Mouse (Mus musculus) heart, postnatal 4 days (tissue): ENCODE results near the gene Tiam2. TPM values are rescaled to one million over a fixed set of nuclear protein-coding genes. Genes with fewer than 3 reads are reported as not detected.
A peak's percentile ranks its signal among the peaks of the same experiment; 100 is the strongest.

Source experiments
- DNase-seq: peaks from one replicate; pipeline ENCODE4 v3.0.0; 2021
- total RNA-seq, 2 experiments: library from RNA; stranded (reverse); gene quantifications; 2 replicates each; pipeline ENCODE4 v1.2.3; 2021

Gene Tiam2
- 1 to 10 TPM; 7.6 to 7.7 TPM for total RNA-seq

DNA sequence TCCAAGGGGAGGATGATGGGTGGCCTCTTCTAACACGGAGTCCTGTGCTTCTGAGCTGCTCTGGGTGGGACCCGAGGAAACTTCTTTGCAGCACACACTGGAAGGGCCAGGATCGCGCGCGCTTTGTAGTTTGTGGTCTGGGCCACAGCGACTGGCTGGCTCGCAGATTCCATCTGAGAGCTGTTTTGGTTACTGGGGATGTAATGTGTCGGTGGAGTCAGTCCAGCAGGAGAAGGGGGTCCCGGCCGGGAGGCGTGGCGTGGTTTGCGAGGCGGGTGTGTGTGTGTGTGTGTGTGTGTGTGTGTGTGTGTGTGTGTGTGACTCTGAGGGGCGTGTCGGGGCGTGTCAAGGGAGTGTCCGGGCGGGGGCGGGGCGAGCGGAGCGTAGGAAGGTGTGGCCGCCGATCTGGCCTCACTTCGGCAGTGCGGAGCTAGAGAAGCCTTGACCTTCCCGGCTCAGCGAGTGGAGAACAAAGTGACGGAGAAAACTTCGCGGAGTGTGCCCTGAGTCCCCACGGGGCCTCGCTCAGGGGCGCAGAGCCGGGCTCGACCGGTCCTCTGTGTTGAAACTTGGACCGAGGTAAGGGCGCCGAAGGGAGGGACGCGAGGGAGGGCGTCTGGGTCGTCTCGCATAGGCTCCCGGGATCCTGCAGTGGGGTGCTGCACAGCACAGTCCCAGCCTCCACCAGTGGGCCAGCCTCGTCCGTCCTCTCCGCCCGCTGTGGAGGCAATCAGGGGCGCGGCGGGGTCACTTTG is at the start of gene Tiam2:
Gene Tiam2 (plus strand): TSS at position 426 of the 755 bp plus-strand sequence.
- peak; percentile 63 for DNase-seq

DNA sequence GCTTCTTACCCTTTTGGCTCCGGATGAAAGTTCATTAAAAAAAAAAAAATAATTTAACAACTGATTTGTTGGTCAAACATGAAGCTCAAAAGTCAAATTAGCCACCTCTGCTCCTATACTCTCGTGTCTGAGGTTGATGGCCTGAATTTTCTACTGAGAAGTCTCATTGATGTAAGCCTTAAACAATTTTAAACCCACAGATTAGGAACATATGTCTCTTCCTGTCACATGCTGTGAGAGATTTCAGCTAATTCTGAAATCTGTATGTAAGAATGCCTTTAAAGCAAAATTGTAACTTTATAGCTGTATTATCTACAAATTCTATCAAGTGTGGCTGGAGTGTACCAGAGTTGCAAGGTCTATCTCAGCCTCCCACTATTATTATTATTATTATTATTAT is 46.1 kb upstream of the Tiam2 start:
- no peak for DNase-seq

DNA sequence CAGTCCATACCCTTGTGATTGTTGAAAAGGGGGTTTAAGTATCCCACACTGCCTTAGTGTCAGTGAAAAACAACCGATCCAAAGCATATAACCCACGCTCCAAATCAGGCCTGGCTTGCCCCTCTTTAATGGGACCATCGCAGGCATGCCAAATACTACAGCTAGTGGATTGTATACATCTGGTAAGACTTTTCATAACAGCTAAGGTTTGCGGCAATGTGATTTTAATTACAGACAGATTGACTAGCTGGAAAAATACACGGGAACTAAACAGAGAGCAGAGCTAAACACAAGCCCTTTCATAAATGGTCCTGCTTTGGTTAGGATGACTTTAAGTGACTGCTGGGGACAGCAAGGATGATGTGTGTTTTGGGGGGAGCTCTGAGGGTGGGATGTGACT is 44.4 kb upstream of the Tiam2 start:
- no peak for DNase-seq

DNA sequence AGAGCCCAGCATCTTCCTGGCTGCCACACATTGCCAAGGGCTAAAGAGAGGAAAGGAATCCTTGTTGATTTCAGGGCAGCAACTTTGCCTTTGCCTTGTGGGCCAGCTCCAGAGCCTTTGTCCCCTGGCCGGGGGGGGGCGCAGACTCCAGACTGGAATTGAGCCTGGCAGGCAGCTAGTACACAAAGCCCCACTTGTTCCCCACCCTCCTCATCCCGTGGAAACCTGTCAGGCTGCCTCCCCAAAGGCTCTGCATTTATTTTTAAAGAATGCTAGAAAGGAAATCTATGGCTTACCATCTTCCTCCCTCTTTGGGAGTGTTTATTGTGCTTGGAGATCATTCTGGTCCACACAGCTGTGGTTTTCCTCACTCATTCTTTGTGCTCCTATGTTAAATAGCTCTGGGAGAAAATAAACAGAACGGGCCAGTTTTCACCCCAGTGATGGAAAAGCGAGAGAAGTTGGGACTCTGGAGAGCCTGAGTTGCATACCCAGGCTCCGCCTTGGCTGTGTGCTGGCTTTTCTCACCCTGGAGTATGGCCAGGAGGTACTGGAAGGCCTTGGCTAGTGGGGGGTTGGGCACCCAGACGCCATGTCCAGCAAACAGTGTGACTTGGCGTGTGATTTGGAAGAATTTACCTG is 41.2 kb upstream of the Tiam2 start:
- DNase-seq: peak; percentile 38

DNA sequence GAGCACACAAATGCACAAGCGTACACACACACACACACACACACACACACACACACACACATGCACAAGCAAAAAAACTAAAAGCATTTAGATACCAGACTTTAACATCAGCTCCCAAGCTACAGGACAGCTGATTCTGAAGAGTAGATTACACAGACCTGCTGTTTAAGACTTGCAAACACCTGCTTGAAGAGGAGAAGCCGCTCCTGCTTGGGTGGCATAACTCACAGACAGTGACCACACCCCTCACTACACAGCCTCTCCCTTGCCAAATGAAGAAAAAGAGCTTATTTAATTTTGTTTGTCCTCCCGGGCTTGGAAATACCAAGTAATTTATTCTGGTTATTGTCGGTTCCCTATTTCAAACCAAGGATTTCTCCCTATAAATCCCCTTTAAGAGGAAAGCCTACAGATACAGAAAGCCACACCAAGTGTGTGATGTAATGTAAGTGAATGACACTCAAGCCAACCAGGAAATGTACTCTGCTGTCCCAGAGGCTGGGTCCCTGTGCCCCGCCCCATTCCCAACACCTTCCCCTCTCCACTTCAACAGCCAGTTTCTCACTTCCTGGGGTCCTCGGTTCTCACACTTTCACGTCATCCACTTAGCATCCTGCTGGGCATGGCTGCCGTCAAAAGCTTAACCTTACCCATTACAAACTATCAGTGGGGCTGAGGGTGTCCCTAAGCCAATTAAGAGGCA is 40.1 kb upstream of the Tiam2 start:
- no peak for DNase-seq

DNA sequence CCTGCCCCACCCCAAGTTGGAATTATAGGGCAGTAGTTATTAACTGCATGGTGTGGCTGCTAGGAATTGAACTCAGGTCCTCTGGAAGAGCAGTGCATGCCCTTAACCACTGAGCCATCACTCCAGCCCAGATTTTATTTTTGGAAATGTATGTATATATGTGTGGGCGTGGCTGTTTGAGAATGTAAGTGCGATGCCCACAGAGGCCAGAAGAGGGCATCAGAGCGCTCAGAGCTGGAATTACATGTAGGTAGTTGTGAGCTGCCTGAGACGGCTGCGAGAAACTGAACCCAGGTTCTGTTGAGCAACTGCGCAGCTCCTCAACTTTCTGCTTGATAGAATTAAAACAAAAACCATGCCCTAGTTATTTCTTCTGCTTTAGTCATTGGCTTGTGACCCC is 38.0 kb upstream of the Tiam2 start:
- DNase-seq: peak; percentile 77

DNA sequence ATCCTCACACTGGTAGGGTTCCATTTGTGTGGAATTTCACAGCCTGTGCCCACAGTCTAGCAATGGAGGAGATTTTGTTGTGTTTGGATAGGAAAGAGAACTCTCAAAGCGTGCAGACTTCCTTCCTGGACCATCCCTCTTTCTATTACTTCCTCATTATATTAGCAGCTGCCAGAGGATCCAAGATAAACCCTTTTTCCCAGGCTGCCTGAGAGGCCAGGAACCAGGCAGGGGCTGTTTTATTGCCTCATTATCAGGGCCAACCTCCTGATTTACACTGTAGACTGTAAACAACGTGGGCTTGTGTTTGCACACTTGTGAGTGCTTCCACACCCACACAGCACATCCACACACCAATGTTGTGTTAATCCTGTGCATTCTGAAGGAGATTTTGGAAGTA is 31.3 kb upstream of the Tiam2 start:
- DNase-seq: no peak

DNA sequence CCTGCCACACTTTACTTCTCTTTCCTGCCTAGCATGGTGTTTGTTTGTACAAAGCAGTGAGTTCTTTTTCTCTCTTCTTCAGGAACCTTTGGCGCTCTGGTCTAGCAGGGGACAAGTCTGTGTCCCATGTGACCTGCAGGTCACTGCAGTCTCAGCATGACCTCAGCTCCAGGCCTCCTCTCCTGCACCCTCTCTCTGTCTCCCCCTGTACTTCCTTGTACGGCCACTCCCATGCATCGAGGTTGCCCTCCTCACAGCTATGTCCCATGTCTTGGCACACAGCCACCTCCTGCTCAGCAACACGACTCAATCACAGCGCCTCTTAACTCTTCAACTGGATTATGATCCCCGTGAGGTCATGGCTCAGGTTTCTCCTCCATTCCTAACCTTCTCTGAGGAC is 26.9 kb upstream of the Tiam2 start:
- DNase-seq: no peak

DNA sequence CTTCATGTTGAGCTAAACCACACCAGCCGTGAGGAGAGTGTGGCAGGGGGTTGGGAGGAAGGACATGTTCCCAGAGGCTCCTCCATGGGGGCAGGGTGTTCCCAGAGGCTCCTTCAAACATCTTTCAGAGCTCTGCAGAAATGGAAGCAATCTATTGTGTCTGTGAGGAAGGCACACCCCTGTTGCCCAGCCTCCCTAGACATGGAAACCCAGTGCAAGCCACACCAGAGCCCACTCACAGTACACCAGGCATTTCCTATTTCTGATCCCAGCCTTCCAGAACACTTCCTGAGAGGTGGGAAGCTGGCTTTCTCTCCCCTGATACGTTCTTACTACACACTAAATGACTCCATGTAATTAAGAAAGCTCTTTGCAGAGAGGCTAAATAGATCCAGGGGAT is 20.4 kb upstream of the Tiam2 start:
- DNase-seq: peak; percentile 29

DNA sequence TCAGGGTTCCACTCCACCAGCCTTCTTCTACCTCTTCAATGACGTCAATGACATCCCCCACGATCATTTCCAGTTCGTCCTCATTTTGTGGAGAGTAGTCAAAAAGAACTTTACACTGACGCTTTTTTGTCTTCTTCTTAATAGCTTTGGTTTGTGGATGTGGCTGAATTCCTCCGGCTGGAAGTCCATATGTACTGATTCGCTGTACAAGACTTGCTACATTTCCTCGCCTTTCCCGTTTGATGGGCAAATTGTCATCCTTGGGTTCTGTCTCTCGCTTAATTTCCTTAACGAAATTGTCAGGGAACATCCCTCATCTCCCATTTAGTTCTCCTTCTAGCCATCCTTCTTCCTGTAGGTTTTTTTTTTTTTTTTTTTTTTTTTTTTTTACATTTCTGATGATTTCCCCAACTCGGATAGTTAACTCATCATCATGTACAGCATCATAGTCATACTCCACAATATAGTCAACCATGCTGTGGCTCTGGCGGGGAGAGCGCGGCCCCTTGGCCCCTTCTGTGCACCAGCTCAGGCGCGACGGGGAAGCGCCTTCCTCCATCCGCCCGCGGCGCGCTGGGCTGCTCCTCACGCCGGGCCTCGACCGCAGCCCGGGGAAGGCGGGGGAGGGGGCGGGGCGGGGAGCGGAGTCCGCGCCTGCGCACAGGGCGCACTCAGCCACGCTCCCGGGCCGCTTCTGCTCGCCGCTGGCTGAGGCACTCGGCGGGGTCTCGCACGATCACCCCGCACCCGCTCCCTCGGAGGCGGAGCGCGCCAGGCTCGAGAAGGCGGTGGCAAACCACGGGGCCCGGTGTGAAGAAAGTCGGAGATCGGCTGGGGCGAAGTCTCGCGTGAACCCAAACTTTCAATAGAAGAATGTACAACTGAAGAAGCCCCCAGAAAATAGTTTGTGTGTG is 12.4 kb upstream of the Tiam2 start:
- DNase-seq: peak; percentile 83

DNA sequence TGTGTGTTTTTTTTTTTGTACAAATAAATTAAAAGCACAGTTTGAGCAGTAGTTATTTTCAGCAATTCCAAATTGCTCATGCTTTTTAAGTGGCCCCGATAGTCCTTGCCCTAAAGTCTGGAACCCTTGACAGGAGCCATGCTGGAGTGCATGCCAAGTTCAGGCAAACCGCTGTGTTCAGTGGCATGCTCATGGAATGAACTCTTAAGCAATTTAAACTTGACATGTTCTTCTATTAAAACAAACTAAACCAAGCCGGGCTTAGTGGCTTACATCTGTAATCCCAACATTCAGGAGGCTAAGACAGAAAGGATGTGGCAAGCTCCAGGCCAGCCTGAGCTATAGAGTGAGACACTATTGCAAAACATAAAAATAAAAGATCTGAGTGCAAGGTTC is 11.8 kb upstream of the Tiam2 start:
- DNase-seq: no peak

DNA sequence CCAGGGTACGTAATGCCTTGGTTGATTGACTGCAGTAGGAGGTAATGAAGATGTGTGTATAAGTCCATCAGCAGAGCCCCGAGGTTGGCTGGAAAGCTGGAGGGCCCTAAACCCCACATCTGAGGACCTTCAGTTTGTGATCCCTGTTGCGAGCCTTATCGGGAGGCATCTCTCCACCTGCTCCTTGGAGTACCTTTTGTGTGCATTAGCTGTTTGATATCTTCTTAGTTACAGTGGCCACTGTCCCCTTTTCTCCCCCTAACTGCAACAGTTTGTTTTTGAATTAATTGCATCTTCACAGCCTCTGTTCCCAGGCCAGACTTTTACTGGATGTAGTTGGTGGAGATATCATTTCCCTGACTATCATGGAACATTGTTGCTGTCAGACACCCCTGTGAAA is 10.8 kb upstream of the Tiam2 start:
- no peak for DNase-seq

DNA sequence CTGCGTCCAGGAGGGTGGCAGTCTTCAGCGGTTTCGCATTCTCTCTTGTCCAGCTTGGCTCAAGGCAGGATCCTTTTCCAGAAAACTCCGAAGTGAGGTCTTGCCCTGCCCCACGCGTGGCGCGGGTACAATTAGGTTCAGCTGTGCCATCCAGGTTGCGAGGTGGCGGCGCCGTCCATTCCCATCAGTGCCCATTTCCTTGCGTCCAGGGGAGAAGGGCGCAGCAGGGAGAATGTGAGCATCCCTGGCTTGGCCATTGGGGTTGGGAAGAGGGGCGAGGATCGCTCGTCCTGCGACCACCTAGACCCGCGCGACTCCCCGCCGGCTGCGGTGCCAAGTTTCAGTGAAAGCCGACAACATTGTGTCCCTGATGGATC is 518 bp downstream of the Tiam2 start:
- no peak for DNase-seq

DNA sequence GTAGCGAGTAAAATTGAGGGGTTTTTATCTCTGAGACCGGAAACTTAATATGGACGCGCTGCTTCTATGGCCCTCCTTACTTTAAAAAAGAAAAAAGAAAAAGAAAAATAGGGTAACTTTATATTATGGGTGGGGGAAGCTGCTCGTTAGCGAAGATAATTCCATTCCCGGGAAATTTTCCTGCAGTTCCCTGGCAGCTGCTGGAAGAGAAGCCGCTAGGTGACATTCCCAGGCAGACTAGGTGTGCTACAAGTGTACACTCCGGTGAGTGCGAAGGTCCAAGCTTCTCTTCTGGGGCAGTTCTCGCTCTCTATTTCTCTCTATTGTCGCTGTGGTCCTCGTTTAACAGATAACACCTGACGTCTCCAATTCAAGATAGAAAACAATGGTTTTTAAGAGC is 962 bp downstream of the Tiam2 start:
- no peak for DNase-seq

DNA sequence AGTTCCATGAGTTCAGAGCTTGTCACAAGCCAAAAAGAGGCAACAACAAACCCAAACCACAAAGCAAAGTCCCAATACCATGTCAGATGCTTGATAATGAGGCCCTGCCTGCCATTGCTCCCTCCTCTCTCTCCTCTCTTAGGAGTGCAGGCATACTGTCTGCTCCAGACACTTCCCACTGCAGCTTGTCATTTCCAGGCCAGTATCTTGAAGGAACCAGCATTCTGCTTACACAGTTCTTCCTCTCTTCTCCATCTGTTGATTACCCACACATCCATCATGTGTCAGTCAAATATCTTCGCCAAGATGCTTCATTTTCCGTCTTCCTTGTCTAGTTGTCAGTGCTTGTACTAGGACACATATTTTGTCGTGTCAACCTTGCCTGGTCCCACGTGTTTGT is 2.4 kb downstream of the Tiam2 start:
- DNase-seq: no peak

DNA sequence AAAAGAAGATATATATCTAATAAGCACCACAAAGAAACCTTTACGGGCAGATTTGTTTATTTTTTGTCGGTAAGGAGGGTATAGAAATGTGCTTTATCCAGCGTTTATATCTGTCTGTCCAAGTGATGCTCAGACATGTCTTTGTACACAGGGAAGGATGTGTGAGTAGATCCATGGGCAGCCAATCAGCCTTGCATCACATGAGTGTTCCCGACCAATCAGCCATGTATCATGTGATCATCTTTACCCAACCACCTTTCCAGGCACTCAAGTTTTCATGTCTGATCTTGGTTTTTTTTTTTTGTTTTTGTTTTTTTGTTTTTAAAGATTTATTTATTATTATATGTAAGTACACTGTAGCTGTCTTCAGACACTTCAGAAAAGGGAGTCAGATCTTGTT is 3.1 kb downstream of the Tiam2 start:
- DNase-seq: no peak

DNA sequence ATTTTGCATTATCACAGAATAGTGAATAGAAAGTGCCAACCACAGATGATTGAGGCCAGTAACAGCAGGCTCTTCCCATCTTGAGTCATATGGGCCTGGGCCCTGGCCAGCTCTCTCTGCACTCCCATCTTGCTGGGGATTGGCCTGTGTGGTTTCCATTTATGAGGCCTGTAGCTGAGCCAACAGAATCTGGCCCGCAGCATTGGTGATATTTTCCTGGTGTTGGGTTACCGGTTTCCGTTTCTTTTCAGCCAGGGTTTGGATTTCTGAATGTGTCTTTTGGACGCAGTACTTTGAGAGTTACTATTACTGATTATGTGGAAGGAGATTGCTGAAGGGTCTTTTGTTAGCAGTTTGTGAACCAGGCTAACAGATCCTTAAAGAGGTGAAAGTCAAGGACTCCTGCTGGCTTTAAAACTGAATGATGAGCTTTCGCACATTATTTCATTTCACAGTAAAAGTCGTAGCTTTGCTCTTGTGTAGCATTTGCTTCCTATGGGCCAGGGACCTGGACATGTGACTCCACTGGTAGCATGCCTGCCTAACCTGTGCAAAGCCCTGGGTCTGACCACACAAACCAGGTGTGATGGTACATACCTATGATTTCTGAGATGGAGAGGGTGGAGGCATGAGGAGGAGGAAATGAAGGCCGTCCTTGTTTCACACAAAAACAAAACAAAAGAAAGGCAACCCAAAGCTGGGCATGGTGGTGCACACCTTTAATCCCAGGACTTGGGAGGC is 5.5 kb downstream of the Tiam2 start:
- DNase-seq: peak; percentile 66

DNA sequence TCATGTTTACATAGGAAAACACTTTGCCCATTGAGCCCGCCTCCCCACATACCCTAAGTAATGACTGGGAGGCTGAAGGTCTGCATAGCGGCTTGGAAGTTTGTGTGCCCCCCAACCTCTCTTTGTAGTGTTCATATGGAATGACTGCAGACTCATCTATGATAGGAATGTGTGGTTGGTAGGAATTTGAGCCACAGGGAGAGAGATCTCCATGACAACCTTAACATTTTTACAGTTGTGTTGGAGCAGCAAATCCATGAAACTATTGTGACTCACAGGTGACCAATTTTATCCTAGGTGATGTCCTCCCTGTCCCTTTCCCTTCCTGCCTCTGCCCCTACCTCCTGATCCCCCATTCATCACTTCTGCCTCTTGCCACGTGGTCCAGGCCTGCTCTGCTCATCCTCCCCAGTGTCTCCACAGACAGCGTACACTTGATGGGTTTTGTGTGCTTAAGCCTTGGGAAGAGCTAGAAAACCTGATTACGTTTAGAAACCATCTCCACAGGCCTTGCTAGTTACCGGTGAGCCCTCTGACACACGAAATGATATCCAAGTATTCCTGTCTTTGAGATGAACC is 9.9 kb downstream of the Tiam2 start:
- no peak for DNase-seq

DNA sequence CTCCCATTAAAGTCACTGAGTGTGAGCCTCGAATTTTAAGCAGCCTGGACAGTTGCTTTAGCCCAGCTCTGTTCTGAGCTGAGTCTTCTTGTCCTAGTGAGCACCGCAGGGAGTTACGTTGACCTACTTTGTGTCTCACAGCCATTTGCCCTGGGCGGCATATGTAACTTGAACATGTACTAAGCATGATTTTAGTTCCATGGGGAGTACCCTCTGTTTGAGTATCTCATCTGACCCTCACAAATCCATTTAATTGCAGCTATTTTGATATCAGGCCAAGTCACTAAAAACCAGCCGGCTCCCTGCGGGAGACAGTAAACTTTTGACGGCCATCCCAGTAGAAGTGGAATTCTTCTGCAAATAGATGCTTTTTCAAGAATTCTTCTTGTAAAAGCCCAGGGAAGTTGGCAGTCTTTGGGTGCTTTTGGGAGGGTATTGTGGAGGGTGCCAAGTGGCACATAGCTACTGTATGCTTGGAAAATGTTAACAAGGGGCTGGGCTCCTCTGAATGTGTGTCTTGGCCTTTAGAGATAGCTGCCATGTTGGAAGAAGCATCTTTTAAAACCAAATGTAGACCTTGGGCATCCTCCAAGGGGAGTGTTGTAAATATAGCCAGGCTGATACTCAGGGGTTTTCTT is 10.6 kb downstream of the Tiam2 start:
- DNase-seq: no peak

DNA sequence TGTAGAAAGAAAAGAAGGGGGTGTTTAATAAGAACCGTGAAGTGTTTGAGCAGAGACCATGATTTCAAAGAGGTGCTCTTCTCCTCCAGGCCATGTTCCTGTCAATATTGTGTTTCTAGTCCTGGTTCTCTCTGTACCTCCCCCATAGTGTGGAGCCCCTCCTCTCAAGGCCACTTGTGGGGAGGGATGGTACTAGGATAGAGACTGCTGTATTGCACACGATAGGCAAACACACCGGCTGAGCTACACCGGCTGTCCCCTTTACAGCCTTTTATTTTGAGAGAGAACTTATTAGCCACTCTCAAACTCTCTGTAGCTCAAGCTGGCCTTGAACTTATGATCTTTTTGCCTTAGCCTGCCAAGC is 11.1 kb downstream of the Tiam2 start:
- no peak for DNase-seq

DNA sequence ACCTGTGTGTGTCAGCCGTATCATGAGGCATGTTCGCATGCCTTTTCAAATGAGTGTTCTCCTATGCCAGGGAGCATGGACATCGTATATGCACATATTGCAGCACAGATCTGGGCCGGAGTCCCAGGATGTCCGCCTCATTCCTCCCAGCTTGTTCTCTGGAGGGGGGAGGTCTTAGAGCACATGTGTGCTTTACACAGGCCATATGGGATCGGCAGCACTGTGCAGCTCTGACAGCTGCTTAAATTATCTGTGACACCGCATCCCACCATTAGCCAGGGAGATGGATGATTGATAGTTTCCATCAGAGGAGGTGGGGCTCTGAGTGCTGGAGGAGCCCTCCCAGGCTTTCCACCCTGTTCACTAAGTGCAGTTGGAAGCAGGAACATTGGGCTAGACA is 12.4 kb downstream of the Tiam2 start:
- no peak for DNase-seq
